Comparison of ENCODE assay signal across 21 mouse cellular contexts in the genomic region with DNA sequence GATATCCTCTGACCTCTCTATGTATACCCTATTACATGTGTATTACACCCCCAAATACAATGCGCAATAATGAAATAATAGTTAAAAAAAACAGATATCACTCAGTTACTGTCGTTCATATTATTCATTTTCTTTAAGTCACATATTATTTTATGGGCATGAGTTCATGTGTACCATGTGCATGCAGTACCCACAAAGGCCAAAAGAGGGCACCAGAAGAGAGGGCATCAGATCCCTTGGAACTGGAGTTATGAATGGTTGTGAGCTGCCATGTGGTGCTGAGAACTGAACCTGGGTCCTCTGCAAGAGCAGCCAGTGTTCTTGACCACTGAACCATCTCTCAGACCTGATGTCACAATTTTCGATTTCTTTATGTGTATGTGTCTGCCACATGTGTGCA. TPM values are rescaled to one million over a fixed set of nuclear protein-coding genes. Genes with fewer than 3 reads are reported as not detected.
DNase-seq lines count a peak whose midpoint lies in the region; ATAC-seq and TF ChIP-seq lines count a peak whose summit lies in the region.
"Had no signal": no experiment of that assay in that cellular context is flagged by ENCODE, and none has a peak within 500 bp of the region (broad histone marks: within the 10 kb centered on the region; RNA-seq: fewer than 3 reads in every experiment).

No protein-coding gene starts in this region.

- DNase-seq in forebrain, postnatal 0 days = no peak
- DNase-seq in liver, adult 2 months (ENCODE audit: extremely low read depth, low read depth, low spot score) = no peak
- no peak for DNase-seq in liver, embryonic 11.5 days (ENCODE audit: low spot score)
- DNase-seq in thymus, postnatal 4 days = peak; percentile 41
- no peak for DNase-seq in thymus, postnatal 10 days (ENCODE audit: low spot score in 2 of 2)
- DNase-seq in frontal cortex, adult 2 months (ENCODE audit: extremely low spot score in 1 of 2, low spot score in 1 of 2) = no peak
- DNase-seq in forebrain, embryonic 11.5 days (ENCODE audit: low spot score) = no peak
- DNase-seq: gastrocnemius, postnatal 14 days; heart, postnatal 36 days; layer of hippocampus, adult 9-11 months; midbrain, embryonic 14.5 days; right cerebral cortex, postnatal 25 days; thymus, adult 18-20 months had no signal

- TF ChIP-seq POLR2A in liver, adult 2 months (IDR thresholded peaks at IDR 0.05; ENCODE audit: extremely low read depth, insufficient read depth, low read length) = no peak

- H3K9me3 ChIP-seq in forebrain, postnatal 0 days (ENCODE audit: low read length) = 0 out of 2 replicates have a peak, but pooled peaks cover 6% of the 10 kb centered on the region
- peaks cover 16% of the 10 kb centered on the region for H3K9me3 ChIP-seq in forebrain, embryonic 13.5 days (replicated peaks)
- H3K9me3 ChIP-seq in liver, embryonic 11.5 days (ENCODE audit: control insufficient read depth, low read length) = peaks cover 3% of the 10 kb centered on the region; the same call in 1 of the 2 replicates
- peaks cover 2% of the 10 kb centered on the region; the same call in 1 of the 2 replicates for H3K9me3 ChIP-seq in forebrain, embryonic 11.5 days (ENCODE audit: control insufficient read depth, low read length)

- TF ChIP-seq CTCF in forebrain, postnatal 0 days (IDR thresholded peaks at IDR 0.05; ENCODE audit: low read depth) = peak; percentile 13; the same call in 1 of the 2 replicates
- peak; percentile 26; the same call in 1 of the 2 replicates for TF ChIP-seq CTCF in liver, adult 2 months (IDR thresholded peaks at IDR 0.05; ENCODE audit: low read depth, low read length)

- no peak overlapping the region for H3K4me2 ChIP-seq in forebrain, postnatal 0 days (ENCODE audit: low read depth)
- H3K4me2 ChIP-seq in forebrain, embryonic 13.5 days = no peak overlapping the region
- H3K4me2 ChIP-seq in liver, embryonic 11.5 days = no peak overlapping the region
- no peak overlapping the region for H3K4me2 ChIP-seq in forebrain, embryonic 11.5 days (ENCODE audit: low read depth, low read length, severe bottlenecking)
- H3K4me2 ChIP-seq: heart, embryonic 11.5 days; kidney, embryonic 15.5 days; limb, embryonic 15.5 days had no signal

- H3K4me3 ChIP-seq in forebrain, postnatal 0 days (ENCODE audit: low read depth, low read length) = no peak overlapping the region
- H3K4me3 ChIP-seq in forebrain, embryonic 13.5 days = no peak overlapping the region
- no peak overlapping the region for H3K4me3 ChIP-seq in liver, adult 2 months (ENCODE audit: insufficient read depth, low read depth, low read length)
- no peak overlapping the region for H3K4me3 ChIP-seq in liver, embryonic 11.5 days (ENCODE audit: low read depth, low read length)
- H3K4me3 ChIP-seq in forebrain, embryonic 11.5 days (ENCODE audit: low read depth, low read length) = no peak overlapping the region
- H3K4me3 ChIP-seq: embryonic facial prominence, embryonic 10.5 days; erythroblast, embryonic 14.5 days; kidney, embryonic 15.5 days; limb, embryonic 15.5 days had no signal

- 91% methylated on average over 3 of the region's 3 CpGs for WGBS in forebrain, postnatal 0 days
- 96% methylated on average over 3 of the region's 3 CpGs for WGBS in forebrain, embryonic 13.5 days
- WGBS in liver, adult 2 months = 92% methylated on average over 3 of the region's 3 CpGs
- 82% methylated on average over 3 of the region's 3 CpGs for WGBS in liver, embryonic 11.5 days
- 95% methylated on average over 3 of the region's 3 CpGs for WGBS in forebrain, embryonic 11.5 days

- no peak for ATAC-seq in forebrain, postnatal 0 days
- no peak for ATAC-seq in forebrain, embryonic 13.5 days
- no peak for ATAC-seq in liver, embryonic 11.5 days (replicated peaks; ENCODE audit: low FRiP score)
- no peak for ATAC-seq in forebrain, embryonic 11.5 days (replicated peaks; ENCODE audit: low FRiP score)
- ATAC-seq: hindbrain, embryonic 16.5 days had no signal

- no peak overlapping the region for H3K27ac ChIP-seq in forebrain, postnatal 0 days (ENCODE audit: low read depth, low read length)
- no peak overlapping the region for H3K27ac ChIP-seq in forebrain, embryonic 13.5 days
- no peak overlapping the region for H3K27ac ChIP-seq in liver, adult 2 months (replicated peaks; ENCODE audit: insufficient read depth, low read depth, low read length)
- H3K27ac ChIP-seq in liver, embryonic 11.5 days (ENCODE audit: low read depth, low read length) = no peak overlapping the region
- H3K27ac ChIP-seq in forebrain, embryonic 11.5 days (ENCODE audit: low read depth, low read length) = no peak overlapping the region
- H3K27ac ChIP-seq: embryonic facial prominence, embryonic 10.5 days; kidney, embryonic 15.5 days; limb, embryonic 15.5 days; macrophage had no signal

- H3K27me3 ChIP-seq in forebrain, postnatal 0 days (ENCODE audit: insufficient read depth, low read length) = no peaks in the 10 kb centered on the region
- H3K27me3 ChIP-seq in forebrain, embryonic 13.5 days = no peaks in the 10 kb centered on the region
- H3K27me3 ChIP-seq in liver, adult 2 months (ENCODE audit: control insufficient read depth, insufficient read depth, low read length) = no peaks in the 10 kb centered on the region
- no peaks in the 10 kb centered on the region for H3K27me3 ChIP-seq in liver, embryonic 11.5 days (replicated peaks; ENCODE audit: control insufficient read depth, insufficient read depth, low read length)
- H3K27me3 ChIP-seq in forebrain, embryonic 11.5 days (ENCODE audit: control insufficient read depth, insufficient read depth, low read length) = no peaks in the 10 kb centered on the region
- H3K27me3 ChIP-seq: kidney, embryonic 15.5 days had no signal

- H3K79me2 ChIP-seq in liver, adult 2 months (ENCODE audit: control insufficient read depth, insufficient read depth, low read length) = no peaks in the 10 kb centered on the region

- peaks cover 11% of the 10 kb centered on the region; the same call in 1 of the 2 replicates for H3K36me3 ChIP-seq in forebrain, postnatal 0 days (ENCODE audit: insufficient read depth)
- H3K36me3 ChIP-seq in forebrain, embryonic 13.5 days (ENCODE audit: poor library complexity, severe bottlenecking) = peaks cover 18% of the 10 kb centered on the region; the same call in 1 of the 2 replicates
- H3K36me3 ChIP-seq in liver, adult 2 months (ENCODE audit: control insufficient read depth, insufficient read depth, low read length) = peaks cover 48% of the 10 kb centered on the region
- no peaks in the 10 kb centered on the region for H3K36me3 ChIP-seq in liver, embryonic 11.5 days (ENCODE audit: control insufficient read depth, insufficient read depth, low read length)
- H3K36me3 ChIP-seq in forebrain, embryonic 11.5 days (ENCODE audit: control insufficient read depth, insufficient read depth, low read length) = peaks cover 3% of the 10 kb centered on the region; the same call in 1 of the 2 replicates

- H3K9ac ChIP-seq in forebrain, postnatal 0 days = no peak overlapping the region
- H3K9ac ChIP-seq in forebrain, embryonic 13.5 days = no peak overlapping the region
- H3K9ac ChIP-seq in liver, adult 2 months (ENCODE audit: low read depth, low read length) = no peak overlapping the region
- no peak overlapping the region for H3K9ac ChIP-seq in liver, embryonic 11.5 days (ENCODE audit: low read depth, low read length)
- H3K9ac ChIP-seq in forebrain, embryonic 11.5 days (ENCODE audit: low read length) = no peak overlapping the region
- H3K9ac ChIP-seq: kidney, embryonic 15.5 days; limb, embryonic 15.5 days had no signal

- H3K4me1 ChIP-seq in forebrain, postnatal 0 days (ENCODE audit: insufficient read depth) = no peaks in the 10 kb centered on the region
- H3K4me1 ChIP-seq in forebrain, embryonic 13.5 days = peaks cover 24% of the 10 kb centered on the region
- H3K4me1 ChIP-seq in liver, adult 2 months (ENCODE audit: control insufficient read depth, insufficient read depth, low read length) = peaks cover 4% of the 10 kb centered on the region; the same call in 1 of the 2 replicates
- H3K4me1 ChIP-seq in liver, embryonic 11.5 days (replicated peaks; ENCODE audit: control insufficient read depth, insufficient read depth, low read length) = no peaks in the 10 kb centered on the region
- 0 out of 2 replicates have a peak, but pooled peaks cover 3% of the 10 kb centered on the region for H3K4me1 ChIP-seq in forebrain, embryonic 11.5 days (replicated peaks; ENCODE audit: control insufficient read depth, insufficient read depth, low read length)

RNA-seq across cellular contexts. Expression of gene Dicer1, which starts 47.6 kb away (rescaled TPM):
- 27.5 and 38.7 TPM in 2 replicates for total RNA-seq in forebrain, postnatal 0 days (2014; rRNA removed)
- polyA plus RNA-seq in forebrain, postnatal 0 days (2015; fragmentation: Nextera tagmentation; extraction: Ambion mirVana) = 15.8 and 28.7 TPM in 2 replicates
- 52.0 and 52.1 TPM in 2 replicates for polyA plus RNA-seq in forebrain, embryonic 13.5 days (2015; fragmentation: Nextera tagmentation; extraction: Ambion mirVana)
- 14.8 and 15.7 TPM in 2 replicates for total RNA-seq in liver, adult 2 months (2014; rRNA removed)
- polyA plus RNA-seq in liver, adult 2 months (2012; rRNA removed) = 4.9 and 5.0 TPM in 2 replicates
- 13.8 and 15.4 TPM in 2 replicates for polyA plus RNA-seq in liver, embryonic 11.5 days (2014; fragmentation: Nextera tagmentation; extraction: Ambion mirVana)
- 20.4 and 21.8 TPM in 2 replicates for polyA plus RNA-seq in frontal cortex, adult 2 months (2012; rRNA removed)
- polyA plus RNA-seq in forebrain, embryonic 11.5 days (2014; fragmentation: Nextera tagmentation; extraction: Ambion mirVana) = 33.5 and 39.2 TPM in 2 replicates
